Mouse (Mus musculus) ES-Bruce4 (cell line): ENCODE results near the gene Angptl8. TPM values are rescaled to one million over a fixed set of nuclear protein-coding genes. Genes with fewer than 3 reads are reported as not detected.
A peak's percentile ranks its signal among the peaks of the same experiment; 100 is the strongest.
"Not testable (repeated sequence)": the region's sequence is repeated elsewhere in the genome, so short reads cannot be mapped to it uniquely, and the experiment has no call there.

Experiments
- H3K27ac ChIP-seq: 2 replicates; pipeline ENCODE4 v1.5.1; 2012; ENCODE audit warnings: low read length, inconsistent platforms; ENCODE audit not compliant: insufficient read depth
- H3K27me3 ChIP-seq: 2 replicates; pipeline ENCODE4 v1.6.1; 2012; ENCODE audit warnings: mild to moderate bottlenecking, low read length, inconsistent platforms; ENCODE audit not compliant: control insufficient read depth, poor library complexity, insufficient read depth, severe bottlenecking
- H3K36me3 ChIP-seq: 2 replicates; pipeline ENCODE4 v1.6.1; 2012; ENCODE audit warnings: inconsistent platforms, mild to moderate bottlenecking, low read length, moderate library complexity; ENCODE audit not compliant: control insufficient read depth, poor library complexity, insufficient read depth, severe bottlenecking
- H3K4me1 ChIP-seq: one replicate; pipeline ENCODE4 v1.8.1; 2011; ENCODE audit warnings: low read length; ENCODE audit not compliant: control insufficient read depth, insufficient read depth
- H3K4me3 ChIP-seq: 2 replicates; pipeline ENCODE4 v1.5.1; 2011; ENCODE audit warnings: low read depth, mild to moderate bottlenecking, low read length
- H3K9ac ChIP-seq: 2 replicates; pipeline ENCODE4 v1.6.1; 2012; ENCODE audit warnings: low read depth, mild to moderate bottlenecking, inconsistent platforms; ENCODE audit not compliant: poor library complexity, severe bottlenecking
- H3K9me3 ChIP-seq: replicated peaks from 2 replicates; pipeline ENCODE4 v1.6.1; 2012; ENCODE audit warnings: mild to moderate bottlenecking, low read length, inconsistent platforms; ENCODE audit not compliant: control insufficient read depth, poor library complexity, insufficient read depth, severe bottlenecking
- CTCF ChIP-seq: IDR thresholded peaks from one replicate; pipeline ENCODE4 v1.8.1; 2011; ENCODE audit warnings: low read depth, low read length
- EP300 ChIP-seq: IDR thresholded peaks from 2 replicates; pipeline ENCODE4 v1.6.1; 2011; ENCODE audit warnings: low read depth, low read length; ENCODE audit not compliant: insufficient read depth
- POLR2A ChIP-seq: IDR thresholded peaks from one replicate; pipeline ENCODE4 v1.8.1; 2011; ENCODE audit warnings: low read length; ENCODE audit not compliant: insufficient read depth
- polyA plus RNA-seq: library from polyadenylated mRNA; stranded (reverse); fragments of >200 nt; gene quantifications from 2 replicates; pipeline ENCODE4 v1.2.4, GENCODE M21; 2011; ENCODE audit warnings: low read depth; ENCODE audit not compliant: missing spikeins, insufficient read depth, insufficient read length

Angptl8 gene
- polyA plus RNA-seq, 1 experiment, result not detected

DNA sequence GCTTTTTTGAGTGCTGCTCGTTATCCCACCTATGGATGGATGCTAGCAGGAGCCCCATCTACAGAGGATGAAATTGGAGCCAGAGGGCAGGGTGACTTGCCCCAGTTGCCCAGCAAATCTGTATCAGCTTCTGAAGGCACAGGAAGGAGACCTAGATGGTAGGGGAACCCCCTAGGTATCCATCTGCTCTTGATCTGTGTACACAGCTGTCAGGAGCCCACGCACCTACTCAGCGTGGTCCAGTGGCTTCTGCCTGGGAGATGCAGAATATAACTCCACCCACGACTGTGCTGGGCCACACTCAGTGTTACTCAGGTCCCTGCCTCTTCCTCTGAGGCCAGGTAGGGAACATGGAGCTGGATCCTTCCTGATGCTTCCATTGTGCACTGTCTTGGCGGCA is 18.7 kb downstream of the Angptl8 start:
- Histone ChIP-seq H3K4me1 (peaks cover 6% of the 10 kb centered on the region), H3K36me3 (no peaks in the 10 kb centered on the region), H3K27me3 (no peaks in the 10 kb centered on the region), H3K4me3 (no peak overlapping the region), H3K9me3 (no peaks in the 10 kb centered on the region), H3K27ac (no peak overlapping the region), H3K9ac (no peak overlapping the region)
- TF ChIP-seq POLR2A, result no peak
- no peak for TF ChIP-seq CTCF
- no peak for TF ChIP-seq EP300

GRCm38 (mm10) chr9:21854894-21855293 is 19.6 kb downstream of the Angptl8 start:
- no peaks in the 10 kb centered on the region for H3K9me3 ChIP-seq
- no peak overlapping the region for H3K4me3 ChIP-seq
- no peaks in the 10 kb centered on the region for H3K27me3 ChIP-seq
- no peak for TF ChIP-seq CTCF
- TF ChIP-seq EP300, result no peak
- no peak for TF ChIP-seq POLR2A
- H3K4me1 ChIP-seq, result peaks cover 8% of the 10 kb centered on the region
- H3K9ac ChIP-seq, result no peak overlapping the region
- H3K36me3 ChIP-seq, result no peaks in the 10 kb centered on the region
- H3K27ac ChIP-seq, result no peak overlapping the region

DNA sequence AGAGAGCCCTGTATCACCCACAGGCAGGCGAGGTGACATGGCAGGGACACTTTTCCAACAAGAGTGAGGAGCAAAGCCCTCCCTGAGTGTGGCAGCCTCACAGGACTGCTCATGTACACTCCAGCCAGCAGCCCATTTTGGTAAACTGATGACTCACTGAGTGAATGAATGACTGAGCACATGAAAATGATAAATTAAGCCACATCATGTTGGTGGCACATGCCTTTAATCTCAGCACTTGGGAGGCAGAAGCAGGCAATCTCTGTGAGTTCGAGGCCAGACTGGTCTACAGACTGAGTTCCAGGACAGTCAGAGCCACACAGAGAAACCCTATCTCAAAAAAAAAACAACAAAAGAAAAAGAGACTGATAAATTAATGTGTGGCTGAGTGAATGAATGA is 22.2 kb downstream of the Angptl8 start:
- no peak for TF ChIP-seq POLR2A
- no peak for TF ChIP-seq CTCF
- no peak for TF ChIP-seq EP300
- Histone ChIP-seq H3K9me3 (0 out of 2 replicates have a peak, but pooled peaks cover 4% of the 10 kb centered on the region), H3K27ac (no peak overlapping the region), H3K27me3 (no peaks in the 10 kb centered on the region), H3K36me3 (no peaks in the 10 kb centered on the region), H3K4me1 (peaks cover 6% of the 10 kb centered on the region), H3K4me3 (no peak overlapping the region), H3K9ac (no peak overlapping the region)

DNA sequence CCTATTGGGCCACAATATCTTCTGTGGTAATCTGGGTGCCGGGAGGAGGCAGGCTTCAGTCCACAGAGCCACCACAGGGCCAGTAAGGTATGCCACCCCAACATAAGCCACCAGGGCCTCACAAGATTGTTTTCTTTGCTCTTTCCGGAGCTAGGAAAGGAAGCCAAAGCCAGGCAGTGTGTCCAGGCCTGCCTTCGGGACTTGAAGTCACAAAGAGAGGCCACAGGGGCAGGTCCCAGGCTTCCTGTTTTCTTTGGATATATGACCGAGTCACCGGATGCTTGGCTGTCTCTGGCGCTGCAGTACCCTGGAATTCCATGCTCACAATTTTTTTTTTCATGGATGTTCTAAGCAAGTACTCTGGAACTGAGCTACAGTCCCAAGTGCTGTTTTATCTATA is 22.8 kb downstream of the Angptl8 start:
- Histone ChIP-seq H3K4me3 (no peak overlapping the region), H3K27ac (no peak overlapping the region), H3K9me3 (0 out of 2 replicates have a peak, but pooled peaks cover 4% of the 10 kb centered on the region), H3K4me1 (peaks cover 6% of the 10 kb centered on the region), H3K36me3 (no peaks in the 10 kb centered on the region), H3K27me3 (no peaks in the 10 kb centered on the region), H3K9ac (no peak overlapping the region)
- TF ChIP-seq CTCF (no peak), EP300 (no peak), POLR2A (no peak)

GRCm38 (mm10) chr9:21859606-21860005 is 24.3 kb downstream of the Angptl8 start:
- Histone ChIP-seq H3K9me3 (0 out of 2 replicates have a peak, but pooled peaks cover 4% of the 10 kb centered on the region), H3K9ac (no peak overlapping the region), H3K4me3 (no peak overlapping the region), H3K36me3 (no peaks in the 10 kb centered on the region), H3K27me3 (no peaks in the 10 kb centered on the region), H3K27ac (peak overlapping the region; percentile 18; the same call in 1 of the 2 replicates), H3K4me1 (peaks cover 8% of the 10 kb centered on the region)
- TF ChIP-seq CTCF (no peak), POLR2A (no peak), EP300 (no peak)

- H3K36me3 ChIP-seq, H3K9ac ChIP-seq, H3K4me1 ChIP-seq, H3K4me3 ChIP-seq, H3K9me3 ChIP-seq, H3K27me3 ChIP-seq: not testable (repeated sequence)
- peak overlapping the region; percentile 68; the same call in 1 of the 2 replicates for H3K27ac ChIP-seq
These were observed 25.0 kb downstream of the Angptl8 start for GRCm38 (mm10) chr9:21860349-21860748.
